Mouse (Mus musculus) liver (tissue): ENCODE measurements around the gene Atpaf2.

Source experiments
- DNase-seq: peaks from one replicate; pipeline ENCODE4 v3.0.0-alpha.2; 2020; ENCODE audit warnings: mixed read lengths

Gene Atpaf2

GRCm38 (mm10) chr11:60396546-60396945 is 21.7 kb downstream of the Atpaf2 start:
- DNase-seq: peak; percentile 39

GRCm38 (mm10) chr11:60391346-60391745 is 26.9 kb downstream of the Atpaf2 start:
- no peak for DNase-seq

GRCm38 (mm10) chr11:60387944-60388343 is 30.3 kb downstream of the Atpaf2 start:
- no peak for DNase-seq

GRCm38 (mm10) chr11:60385946-60386345 is 32.3 kb downstream of the Atpaf2 start:
- no peak for DNase-seq

GRCm38 (mm10) chr11:60384762-60385421 is 33.4 kb downstream of the Atpaf2 start:
- DNase-seq: no peak

- no peak for DNase-seq
Measured at GRCm38 (mm10) chr11:60383518-60383917, 34.7 kb downstream of the Atpaf2 start.

GRCm38 (mm10) chr11:60374481-60374880 is 43.8 kb downstream of the Atpaf2 start:
- DNase-seq: no peak

- DNase-seq: no peak
Measured at GRCm38 (mm10) chr11:60370431-60370830, 47.8 kb downstream of the Atpaf2 start.

- no peak for DNase-seq
Measured at GRCm38 (mm10) chr11:60369448-60369847, 48.8 kb downstream of the Atpaf2 start.

- no peak for DNase-seq
Measured at GRCm38 (mm10) chr11:60368909-60369308, 49.3 kb downstream of the Atpaf2 start.

- DNase-seq: no peak
Measured at GRCm38 (mm10) chr11:60367256-60367655, 51.0 kb downstream of the Atpaf2 start.

- no peak for DNase-seq
Measured at GRCm38 (mm10) chr11:60366239-60367019, 51.8 kb downstream of the Atpaf2 start.

GRCm38 (mm10) chr11:60360631-60361201 is 57.5 kb downstream of the Atpaf2 start:
- DNase-seq: no peak

GRCm38 (mm10) chr11:60359936-60360335 is 58.3 kb downstream of the Atpaf2 start:
- DNase-seq: no peak

GRCm38 (mm10) chr11:60359138-60359537 is 59.1 kb downstream of the Atpaf2 start:
- DNase-seq: no peak

- no peak for DNase-seq
Measured at GRCm38 (mm10) chr11:60358548-60358947, 59.7 kb downstream of the Atpaf2 start.

GRCm38 (mm10) chr11:60357116-60357515 is 61.1 kb downstream of the Atpaf2 start:
- no peak for DNase-seq

GRCm38 (mm10) chr11:60355952-60356351 is 62.3 kb downstream of the Atpaf2 start:
- no peak for DNase-seq

- peak; percentile 99 for DNase-seq
Measured at GRCm38 (mm10) chr11:60352559-60353411, 65.5 kb downstream of the Atpaf2 start, which contains the start of the genes Tom1l2 and Drc3. TSS of gene Tom1l2 (minus strand) at chr11:60352905. TSS of gene Drc3 (plus strand) at chr11:60353329.

GRCm38 (mm10) chr11:60351925-60352371 is 66.3 kb downstream of the Atpaf2 start:
- no peak for DNase-seq

GRCm38 (mm10) chr11:60351388-60351787 is 66.9 kb downstream of the Atpaf2 start:
- no peak for DNase-seq
